Mouse (Mus musculus) ZHBTc4 (cell line): ENCODE measurements at regions not wholly inside any gene's neighbourhood (a gene's known extent, or its start where the extent isn't known, plus 50 kb on each side); places are given as distances from the start of the nearest gene placed in this dataset.

ENCODE experiments used
- DNase-seq: peaks from one replicate; pipeline ENCODE4 v3.0.0-alpha.2; 2011; ENCODE audit warnings: low read depth, low spot score

GRCm38 (mm10) chr9:13978842-13979241, 151.3 kb downstream of the Fam76b start:
- peak; percentile 6 for DNase-seq

DNA sequence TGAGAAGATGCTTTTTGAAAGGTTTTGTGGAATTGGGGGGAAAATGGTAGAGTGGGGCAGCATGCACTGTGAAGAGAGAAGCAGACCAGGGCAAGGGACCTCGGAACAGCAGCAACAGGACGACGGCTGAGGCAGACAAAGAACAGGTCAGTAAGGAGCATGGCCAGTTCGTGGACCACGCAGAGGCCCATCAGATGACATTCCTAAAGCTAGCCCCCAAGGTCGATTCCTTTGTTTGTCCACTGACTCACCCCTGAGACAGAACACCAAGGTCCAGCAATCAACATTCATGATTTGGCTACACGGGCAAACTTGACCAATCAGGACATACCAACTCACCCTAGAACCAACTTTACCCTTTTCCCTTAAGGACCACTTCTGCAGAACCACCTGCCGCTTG, 160.0 kb downstream of the Fam76b start:
- DNase-seq: no peak

GRCm38 (mm10) chr9:13988901-13989300, 161.4 kb downstream of the Fam76b start:
- DNase-seq: no peak

DNA sequence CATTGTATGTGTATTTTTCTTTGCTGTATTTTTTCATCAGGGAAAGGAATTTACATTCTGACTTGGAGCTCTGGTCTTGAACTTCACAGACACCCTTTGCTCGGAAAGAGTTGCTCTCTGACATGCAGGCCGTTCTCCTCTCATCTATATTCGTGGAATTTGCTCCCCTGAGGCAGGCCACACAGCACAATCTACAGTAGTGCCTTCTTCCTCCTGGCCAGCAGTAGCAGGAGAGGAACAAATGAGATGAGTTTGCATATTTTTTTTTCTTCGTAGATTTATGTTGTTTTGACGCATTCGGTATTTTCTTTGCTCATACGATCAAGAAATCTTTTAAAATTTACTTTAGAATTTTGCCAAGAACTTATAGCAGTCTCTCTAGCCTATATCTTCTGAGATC, 163.4 kb downstream of the Fam76b start:
- DNase-seq: no peak

DNA sequence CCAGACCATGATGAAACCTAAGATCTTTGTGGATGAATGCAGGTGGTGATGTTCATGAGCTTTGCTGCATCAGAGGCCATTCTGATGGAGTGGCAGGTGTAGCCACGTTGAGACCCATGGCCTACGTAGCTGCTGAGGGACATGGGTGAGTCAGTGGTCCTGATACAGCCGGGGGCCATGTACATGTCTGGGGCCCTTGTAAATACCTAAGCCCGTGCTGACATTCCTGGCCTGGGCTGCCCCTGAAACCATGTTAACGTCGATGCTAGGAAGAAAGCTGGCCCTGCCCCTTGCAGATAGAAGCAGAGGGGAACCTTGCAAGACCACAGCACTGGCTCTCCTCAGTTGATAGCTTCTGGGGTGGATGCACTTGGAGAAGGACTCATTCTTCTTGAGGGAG, 165.2 kb downstream of the Fam76b start:
- DNase-seq: no peak

GRCm38 (mm10) chr9:13999358-13999757, 171.8 kb downstream of the Fam76b start:
- DNase-seq: no peak

DNA sequence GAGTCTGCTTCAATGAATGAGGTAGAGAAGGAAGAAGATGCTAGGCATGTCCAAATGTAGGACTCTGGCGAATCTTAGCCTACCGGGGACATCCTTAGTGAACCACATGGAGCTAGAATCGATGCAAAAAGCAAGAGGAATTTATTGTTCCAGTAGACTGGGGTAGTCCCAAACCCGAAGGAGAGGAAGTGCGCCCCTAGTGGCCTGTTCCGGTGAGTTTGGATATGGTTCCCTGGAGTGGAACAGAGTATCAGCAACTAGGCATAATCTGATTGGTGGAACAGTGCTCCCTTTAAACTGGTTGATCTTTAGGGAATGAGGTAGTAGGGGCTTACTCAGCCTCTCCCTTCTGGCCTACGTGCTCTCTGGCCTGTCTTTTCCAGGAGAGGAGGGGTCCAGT, 174.0 kb downstream of the Fam76b start:
- peak; percentile 59 for DNase-seq

- DNase-seq: no peak
These were observed 174.7 kb downstream of the Fam76b start for GRCm38 (mm10) chr9:14002236-14002635.

DNA sequence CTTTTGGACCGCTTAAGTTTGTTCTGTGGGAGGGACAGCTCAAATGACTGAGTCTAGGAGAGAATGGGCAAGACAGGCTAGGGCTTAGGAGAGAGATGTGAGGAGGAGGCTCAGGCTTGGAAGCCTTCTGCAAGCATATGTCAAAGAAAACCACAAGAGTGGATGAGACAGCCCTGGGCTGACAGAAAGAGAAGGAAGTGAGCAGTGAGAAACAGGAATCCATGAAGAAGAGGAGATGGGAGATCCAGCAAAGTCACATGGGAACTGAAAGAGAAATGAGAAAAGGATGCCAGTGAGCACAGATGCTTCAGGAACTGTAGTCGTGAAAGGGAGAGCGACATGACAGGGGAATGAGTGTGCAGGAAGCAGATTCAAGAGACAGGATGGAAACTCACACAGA, 175.6 kb downstream of the Fam76b start:
- no peak for DNase-seq

GRCm38 (mm10) chr9:14006233-14006984, 178.9 kb downstream of the Fam76b start:
- no peak for DNase-seq

DNA sequence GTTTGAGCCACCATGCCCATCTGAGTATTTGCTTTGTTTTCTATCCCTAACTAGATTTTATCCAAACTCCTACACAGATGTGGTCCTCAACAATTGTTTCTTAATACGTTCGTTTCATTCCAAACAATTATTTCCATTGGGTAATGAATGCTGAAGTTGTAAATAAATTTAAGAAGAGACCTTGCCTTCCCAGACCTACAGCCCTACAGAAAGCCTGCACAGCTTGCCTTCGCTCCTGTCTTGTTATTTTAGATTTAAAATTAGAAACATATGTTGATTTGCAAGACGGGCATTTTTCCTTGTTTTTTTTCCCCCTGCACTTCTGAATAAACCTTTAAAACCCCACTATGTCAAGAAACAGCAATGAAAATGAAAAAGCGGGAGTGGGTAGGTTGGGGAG, 181.9 kb downstream of the Fam76b start:
- DNase-seq: no peak

DNA sequence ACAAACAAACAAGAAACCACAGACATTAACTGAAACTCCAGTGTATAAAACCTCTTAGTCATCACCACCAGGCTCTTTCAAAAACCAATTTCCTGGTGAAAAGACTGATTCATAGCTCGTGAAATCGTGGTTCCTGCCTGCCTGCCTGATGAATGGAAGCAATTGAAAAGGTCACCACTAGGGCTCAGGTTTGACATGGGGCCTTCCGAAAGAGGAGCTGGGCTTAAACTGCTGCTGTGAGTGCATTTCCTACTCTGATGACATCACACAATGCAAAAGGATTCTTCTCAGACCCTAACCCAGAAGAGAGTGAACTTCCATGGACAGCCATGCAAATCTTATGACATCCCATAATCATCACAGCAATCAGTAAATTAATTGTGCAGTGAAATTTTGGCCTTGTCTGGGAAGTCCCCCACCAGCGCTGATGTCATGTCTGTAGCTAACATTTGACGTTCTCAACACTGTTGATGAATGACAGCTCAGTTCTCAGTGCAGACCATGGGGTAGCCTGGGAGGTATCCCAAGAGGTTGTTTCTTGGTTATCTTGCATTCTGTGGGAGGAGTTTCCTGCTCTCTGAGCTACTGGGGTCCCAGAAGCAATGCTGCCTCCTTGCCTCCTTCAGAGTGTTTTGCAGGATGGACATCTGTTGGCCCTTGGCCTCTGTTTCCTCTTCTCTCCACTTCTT, 182.9 kb downstream of the Fam76b start:
- no peak for DNase-seq

DNA sequence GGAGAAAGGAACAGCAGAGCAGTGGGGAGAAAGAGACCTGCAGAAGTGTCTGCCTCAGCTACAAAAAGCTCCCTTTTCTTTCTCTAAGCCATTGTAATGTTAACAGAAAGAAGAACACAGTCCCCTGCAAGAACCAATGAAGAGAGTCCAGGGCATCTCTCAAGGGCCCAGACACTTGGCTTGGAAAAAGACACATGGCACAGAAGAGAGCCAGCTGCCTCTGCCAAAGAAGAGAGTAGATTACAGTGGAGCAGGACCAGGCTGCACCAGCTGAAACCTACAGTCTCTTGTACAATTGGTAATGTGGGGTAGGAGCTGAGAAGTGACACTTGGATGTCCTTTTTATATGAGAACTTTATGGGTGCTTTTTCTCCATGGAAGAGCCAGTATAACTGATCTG, 196.7 kb downstream of the Fam76b start:
- no peak for DNase-seq

DNA sequence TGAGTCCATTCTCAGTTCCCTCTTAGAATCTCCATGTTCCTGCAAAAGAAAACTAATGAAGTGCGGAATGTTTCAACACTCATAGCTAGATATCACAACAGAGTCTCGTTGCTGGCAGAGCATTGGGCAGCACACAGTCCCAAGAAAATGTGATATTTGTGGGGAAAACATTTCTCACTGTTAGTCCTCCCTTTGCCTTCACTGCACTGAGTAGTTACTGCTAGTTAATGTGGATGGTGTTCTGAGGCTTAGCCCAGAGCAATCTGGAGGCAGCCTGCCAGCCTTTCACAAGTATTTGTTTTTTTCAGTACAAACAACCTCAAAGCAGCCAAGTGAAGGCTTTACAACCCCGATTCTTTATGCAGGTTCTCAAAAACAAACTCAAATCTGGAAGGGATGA, 197.2 kb downstream of the Fam76b start:
- no peak for DNase-seq

DNA sequence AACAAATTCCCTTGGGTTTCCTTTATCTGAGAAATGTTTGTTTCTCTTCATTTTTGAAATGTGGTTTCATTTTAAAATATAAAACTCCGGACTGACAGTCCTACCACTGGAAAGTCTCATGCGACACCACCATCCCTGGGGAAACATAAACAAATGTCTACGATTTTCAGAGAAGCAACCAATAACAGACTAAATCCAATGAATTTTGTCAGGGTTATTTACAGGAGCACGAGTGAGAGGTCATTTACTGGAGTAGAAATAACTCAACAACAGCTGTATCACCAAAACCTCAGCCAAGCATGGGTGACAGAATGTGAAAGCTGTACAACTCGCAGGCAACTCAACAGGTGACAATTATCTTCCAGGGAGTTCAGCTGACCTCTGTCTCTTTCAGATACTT, 200.5 kb downstream of the Fam76b start:
- no peak for DNase-seq

- DNase-seq: no peak
These were observed 204.0 kb downstream of the Fam76b start for GRCm38 (mm10) chr9:14031358-14032047.

DNA sequence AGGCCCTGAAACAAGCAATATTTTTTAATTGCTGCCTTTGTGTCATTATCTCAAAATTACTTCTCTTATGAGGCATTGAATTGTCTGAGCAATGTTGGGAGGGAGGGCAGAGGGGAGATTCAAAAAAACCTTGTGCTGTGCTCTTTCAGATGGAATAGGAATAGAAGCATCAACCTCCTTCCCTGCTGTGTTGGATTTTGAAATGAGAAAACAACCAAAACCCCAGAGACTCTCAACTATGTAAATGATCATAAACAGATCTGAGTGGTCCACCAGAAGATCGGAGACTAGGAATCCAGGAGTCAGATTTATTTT, 204.5 kb downstream of the Fam76b start:
- no peak for DNase-seq

DNA sequence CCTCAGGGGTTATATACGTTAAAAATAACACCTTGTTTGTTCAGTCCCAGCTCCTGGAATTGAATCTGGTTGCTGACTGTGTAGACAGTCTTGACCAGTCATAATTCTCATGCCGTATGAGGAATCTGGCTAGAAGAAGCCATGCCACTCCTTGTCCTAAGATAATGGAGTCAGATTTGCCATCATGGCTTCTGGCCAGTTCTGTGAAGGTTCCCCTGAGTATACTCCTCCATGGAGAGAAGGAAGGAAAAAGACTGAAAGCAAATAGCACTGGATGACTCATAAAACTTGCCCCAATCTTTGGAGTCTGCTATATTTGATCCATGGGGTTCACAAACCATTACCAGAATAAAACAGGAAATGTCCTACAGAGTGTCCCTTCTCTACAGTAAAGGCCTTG, 208.0 kb downstream of the Fam76b start:
- DNase-seq: no peak

- no peak for DNase-seq
These were observed 214.5 kb downstream of the Fam76b start for GRCm38 (mm10) chr9:14041900-14042435.

GRCm38 (mm10) chr9:14048224-14048623, 220.7 kb downstream of the Fam76b start:
- no peak for DNase-seq

GRCm38 (mm10) chr9:14053704-14054103, 221.2 kb upstream of the Sesn3 start:
- DNase-seq: peak; percentile 15

DNA sequence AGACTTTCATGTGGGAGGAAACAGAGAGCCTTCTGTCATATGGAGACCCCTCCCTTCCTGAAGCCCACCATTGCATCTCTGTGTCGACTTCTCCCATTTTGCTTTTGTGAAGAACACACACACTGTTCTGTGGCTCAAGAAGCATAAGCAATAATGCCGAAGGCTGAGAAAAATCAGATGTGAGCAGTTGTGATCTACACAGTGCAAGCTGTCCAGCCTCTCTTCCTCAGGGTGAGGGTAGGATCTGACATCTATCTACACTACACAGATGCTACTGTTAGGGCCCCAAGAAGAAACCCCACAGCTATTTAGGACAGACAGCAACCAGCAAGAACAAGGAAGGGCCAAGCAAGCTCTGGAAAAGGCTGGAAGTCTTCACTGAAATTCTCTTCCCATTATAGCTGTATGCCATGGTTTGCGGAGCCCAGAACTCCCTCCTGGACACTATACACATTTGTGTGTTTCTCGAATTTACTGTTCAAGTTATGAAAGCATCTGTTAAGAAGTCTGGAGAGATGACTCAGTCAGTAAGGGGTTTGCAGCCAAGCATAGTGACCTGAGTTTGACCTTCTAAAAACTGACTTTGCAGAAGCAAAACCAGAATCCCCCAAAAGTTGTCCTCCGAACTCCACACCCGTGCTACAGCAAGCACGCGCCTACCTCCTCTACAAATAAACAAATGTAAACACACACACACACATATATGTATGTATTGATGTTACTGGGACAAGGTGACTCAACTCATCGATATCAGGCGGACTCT, 218.3 kb upstream of the Sesn3 start:
- no peak for DNase-seq
